Mouse (Mus musculus) c-Kit-positive CD71-negative TER-119-negative erythroid progenitor cells, embryonic 14.5 days (primary cell): Measurements from ENCODE around the gene Arpc3.
"Not testable (repeated sequence)": the region's sequence is repeated elsewhere in the genome, so short reads cannot be mapped to it uniquely, and the experiment has no call there.

Source experiments
- DNase-seq: peaks from one replicate; pipeline ENCODE4 v3.0.0-alpha.2; 2013; ENCODE audit warnings: low read depth

Arpc3 gene

GRCm38 (mm10) chr5:122399871-122400270, 8.2 kb downstream of the Arpc3 start:
- no peak for DNase-seq

- DNase-seq: no peak
Observed at GRCm38 (mm10) chr5:122400628-122401302, 9.1 kb downstream of the Arpc3 start.

- no peak for DNase-seq
Observed at GRCm38 (mm10) chr5:122401303-122401640, 9.6 kb downstream of the Arpc3 start.

GRCm38 (mm10) chr5:122402160-122402559, 10.5 kb downstream of the Arpc3 start:
- no peak for DNase-seq

GRCm38 (mm10) chr5:122402772-122403171, 11.1 kb downstream of the Arpc3 start:
- DNase-seq: no peak

- DNase-seq: no peak
Observed at GRCm38 (mm10) chr5:122403362-122403761, 11.7 kb downstream of the Arpc3 start.

- DNase-seq: no peak
Observed at GRCm38 (mm10) chr5:122405537-122405936, 13.9 kb downstream of the Arpc3 start.

- DNase-seq: no peak
Observed at GRCm38 (mm10) chr5:122409692-122410645, 18.3 kb downstream of the Arpc3 start.

GRCm38 (mm10) chr5:122411892-122412291, 20.2 kb downstream of the Arpc3 start:
- no peak for DNase-seq

GRCm38 (mm10) chr5:122412826-122413225, 21.1 kb downstream of the Arpc3 start:
- no peak for DNase-seq

- no peak for DNase-seq
Observed at GRCm38 (mm10) chr5:122414351-122414750, 22.7 kb downstream of the Arpc3 start.

- DNase-seq: no peak
Observed at GRCm38 (mm10) chr5:122415465-122415864, 23.8 kb downstream of the Arpc3 start.

GRCm38 (mm10) chr5:122420676-122421075, 29.0 kb downstream of the Arpc3 start:
- not testable (repeated sequence) for DNase-seq

- no peak for DNase-seq
Observed at GRCm38 (mm10) chr5:122421271-122422068, 29.8 kb downstream of the Arpc3 start, which contains the start of gene Anapc7. Gene Anapc7, plus strand, starts transcription at chr5:122421693.

GRCm38 (mm10) chr5:122422071-122422964, 30.6 kb downstream of the Arpc3 start:
- DNase-seq: peak; percentile 82

- DNase-seq: no peak
Observed at GRCm38 (mm10) chr5:122423083-122423482, 31.4 kb downstream of the Arpc3 start.

GRCm38 (mm10) chr5:122425550-122425949, 33.9 kb downstream of the Arpc3 start:
- DNase-seq: no peak

- no peak for DNase-seq
Observed at GRCm38 (mm10) chr5:122430036-122430775, 38.5 kb downstream of the Arpc3 start.

- DNase-seq: no peak
Observed at GRCm38 (mm10) chr5:122431221-122431620, 39.5 kb downstream of the Arpc3 start.

GRCm38 (mm10) chr5:122434541-122434940, 42.9 kb downstream of the Arpc3 start:
- DNase-seq: no peak
